Mouse (Mus musculus) spleen, adult 18-20 months (tissue): ENCODE measurements around the gene Phox2a.

Experiments used
- DNase-seq, 2 experiments: peaks; one replicate each; pipeline ENCODE4 v3.0.0; 2022; ENCODE audit warnings: mixed read lengths in 2 of 2

The Phox2a gene

DNA sequence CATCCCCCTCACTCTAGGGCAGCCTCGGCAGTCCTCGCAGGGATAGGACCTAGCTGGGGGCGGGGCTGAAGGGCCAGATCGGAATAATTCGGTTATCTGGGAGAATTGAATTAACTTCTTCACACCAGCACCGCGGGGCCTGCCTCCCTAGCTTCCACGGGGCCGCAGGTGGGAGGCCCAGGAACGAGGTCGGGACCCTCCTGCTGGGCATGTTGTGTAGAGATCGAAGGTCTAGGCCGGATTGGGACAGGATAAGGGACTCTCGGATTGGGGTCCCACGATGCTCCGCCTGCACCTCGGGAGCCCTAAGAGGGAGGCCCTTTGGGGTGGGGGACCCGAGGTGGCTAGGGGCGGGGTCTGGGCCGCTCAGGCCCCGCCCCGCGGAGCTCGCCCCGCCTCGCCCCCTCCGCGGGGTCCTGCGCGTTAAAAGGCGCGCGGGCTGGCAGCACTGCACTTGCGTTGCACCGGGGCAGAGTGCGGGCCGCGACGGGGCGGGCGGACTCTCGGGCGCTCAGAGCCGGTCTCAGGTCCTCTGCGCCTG lies at the start of gene Phox2a:
Gene Phox2a (plus strand): TSS at position 453 of the 541 bp plus-strand sequence.
- no peak for DNase-seq

DNA sequence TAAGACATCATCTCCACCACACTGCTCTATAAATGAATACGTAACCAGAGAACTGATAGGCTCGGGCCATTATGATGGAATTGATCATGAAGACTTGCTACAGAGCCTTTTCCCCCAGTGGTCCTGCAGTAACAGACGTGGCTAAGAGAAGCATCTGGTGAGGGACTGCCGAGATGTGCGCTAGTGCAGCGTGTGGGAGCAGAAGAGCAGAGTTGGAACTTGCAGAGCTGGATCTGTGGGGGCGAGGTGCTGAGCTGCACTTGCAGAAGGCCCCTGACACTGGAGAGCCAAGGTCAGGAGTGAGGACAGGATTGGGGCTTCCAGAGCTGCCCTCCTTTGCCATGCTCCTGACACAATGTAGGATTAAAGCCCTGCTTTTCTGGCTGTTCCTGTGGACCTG lies 48.1 kb upstream of the Phox2a start:
- DNase-seq: no peak

DNA sequence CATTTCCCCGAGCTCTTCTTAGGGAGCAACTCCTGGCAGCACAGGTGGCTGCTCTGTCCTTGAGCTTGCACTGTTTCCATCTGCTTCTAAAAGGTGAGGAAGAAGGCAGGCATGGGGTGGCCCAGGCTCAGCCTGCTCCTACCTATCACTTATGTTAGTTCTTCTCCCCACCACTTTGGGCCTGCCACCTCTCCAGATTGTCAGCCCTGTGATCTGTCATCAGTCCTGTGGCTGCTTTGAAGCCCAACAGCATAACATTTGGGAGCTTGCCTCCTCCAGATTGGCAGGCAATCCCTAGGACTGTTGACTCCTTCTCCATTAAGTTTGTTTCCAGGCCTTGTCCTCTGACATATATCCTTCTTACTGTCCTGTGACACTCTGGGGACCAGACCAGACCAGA lies 46.5 kb upstream of the Phox2a start:
- DNase-seq: no peak

DNA sequence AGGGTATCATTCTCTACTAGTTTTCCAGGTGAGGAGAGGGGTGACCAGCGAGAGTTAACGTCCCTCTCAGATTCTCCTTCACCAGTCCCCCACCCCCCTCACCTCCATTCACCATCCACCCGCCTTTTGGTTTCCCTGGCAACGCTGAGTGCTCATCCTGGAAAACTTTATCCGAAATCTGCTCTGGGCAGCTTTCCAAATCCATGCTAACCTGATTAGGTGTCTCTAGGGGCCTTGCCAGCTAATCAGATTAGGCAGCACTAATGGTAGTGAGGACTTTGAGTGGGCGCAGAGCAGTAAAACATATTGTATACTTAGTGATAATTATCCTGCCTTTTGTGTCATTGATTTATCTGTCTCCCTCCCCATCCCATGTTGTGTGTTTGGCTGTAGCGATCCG lies 45.4 kb upstream of the Phox2a start:
- DNase-seq: no peak

DNA sequence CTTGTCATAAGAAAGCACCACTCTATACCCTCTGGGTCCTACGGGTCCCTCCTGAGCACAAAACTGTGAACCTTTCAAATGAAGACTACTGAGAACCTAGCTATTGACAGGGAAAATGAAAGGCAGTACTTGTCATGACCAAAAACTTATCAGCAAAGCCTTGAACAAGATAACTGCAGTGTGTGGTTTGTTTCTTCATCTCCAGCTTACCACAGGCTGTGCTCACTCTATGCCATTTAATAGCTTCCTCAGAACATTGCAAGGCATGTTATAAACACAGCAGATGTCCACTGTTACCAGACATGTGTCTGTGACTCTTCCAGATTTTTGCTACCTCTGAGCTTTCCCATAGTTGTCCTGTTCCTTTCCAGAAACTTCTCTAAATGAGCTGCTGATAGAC lies 41.1 kb upstream of the Phox2a start:
- DNase-seq: no peak

DNA sequence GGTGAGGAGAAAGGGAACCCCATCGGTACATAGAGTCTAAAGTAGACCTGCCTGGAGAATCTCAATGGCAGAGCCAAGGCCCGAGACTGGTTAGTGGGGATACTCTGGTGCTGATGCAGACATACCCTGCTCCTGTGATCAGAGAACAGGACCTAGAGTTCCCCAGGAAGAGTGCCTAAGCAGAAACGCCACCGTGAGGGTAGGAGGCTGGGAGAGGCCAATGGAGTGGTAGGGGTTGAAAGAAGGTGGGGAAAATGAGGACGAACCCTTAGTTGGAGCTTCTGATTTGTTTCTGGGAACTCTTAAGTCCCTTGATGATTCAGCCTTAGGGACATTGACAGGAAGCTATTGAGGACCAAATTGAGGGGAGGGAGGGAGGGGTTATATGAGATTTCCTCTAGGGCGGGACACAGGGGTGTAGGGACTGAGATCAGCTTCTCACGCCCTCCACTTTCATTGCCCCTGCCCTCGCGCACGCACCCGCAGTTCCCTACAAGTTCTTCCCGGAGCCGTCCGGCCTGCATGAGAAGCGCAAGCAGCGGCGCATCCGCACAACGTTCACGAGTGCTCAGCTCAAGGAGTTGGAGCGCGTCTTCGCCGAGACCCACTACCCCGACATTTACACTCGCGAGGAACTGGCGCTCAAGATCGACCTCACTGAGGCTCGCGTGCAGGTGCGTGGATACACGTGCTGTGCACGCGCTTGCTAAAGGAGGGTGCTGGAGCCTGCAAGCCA lies 2.4 kb downstream of the Phox2a start:
- DNase-seq: no peak

DNA sequence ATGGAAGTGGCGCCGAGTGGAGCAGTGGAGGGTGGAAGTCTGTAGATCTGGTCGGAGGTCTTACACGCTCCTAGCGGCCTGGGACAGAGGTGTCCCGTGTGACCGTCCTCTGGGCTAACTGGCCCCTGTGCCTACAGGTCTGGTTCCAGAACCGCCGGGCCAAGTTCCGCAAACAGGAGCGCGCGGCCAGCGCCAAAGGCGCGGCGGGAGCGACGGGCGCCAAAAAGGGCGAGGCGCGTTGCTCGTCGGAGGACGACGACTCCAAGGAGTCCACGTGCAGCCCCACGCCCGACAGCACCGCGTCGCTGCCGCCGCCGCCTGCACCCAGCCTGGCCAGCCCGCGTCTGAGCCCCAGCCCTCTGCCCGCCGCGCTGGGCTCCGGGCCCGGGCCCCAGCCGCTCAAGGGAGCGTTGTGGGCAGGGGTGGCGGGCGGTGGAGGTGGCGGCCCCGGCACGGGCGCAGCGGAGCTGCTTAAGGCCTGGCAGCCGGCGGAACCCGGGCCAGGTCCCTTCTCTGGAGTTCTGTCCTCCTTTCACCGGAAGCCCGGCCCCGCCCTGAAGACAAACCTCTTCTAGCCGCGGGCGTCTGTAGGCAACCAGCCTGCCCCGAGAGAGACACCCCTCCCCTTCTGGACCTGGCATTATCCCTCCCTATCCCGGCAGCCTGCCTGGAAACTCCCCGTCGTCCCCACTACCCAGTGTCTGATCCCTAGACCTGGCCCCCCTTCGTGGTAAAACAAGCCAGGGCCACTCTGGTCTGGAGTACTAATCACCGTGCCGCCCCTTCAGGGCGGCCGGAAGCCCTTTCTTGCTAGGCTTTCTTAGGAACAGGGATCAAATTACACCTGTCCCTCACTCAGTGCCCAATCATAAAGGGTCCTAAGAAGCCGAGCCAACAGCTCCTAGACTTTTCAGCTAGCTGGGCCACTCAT lies 3.7 kb downstream of the Phox2a start:
- DNase-seq: peak in 1 of 2 experiments; percentile 40

DNA sequence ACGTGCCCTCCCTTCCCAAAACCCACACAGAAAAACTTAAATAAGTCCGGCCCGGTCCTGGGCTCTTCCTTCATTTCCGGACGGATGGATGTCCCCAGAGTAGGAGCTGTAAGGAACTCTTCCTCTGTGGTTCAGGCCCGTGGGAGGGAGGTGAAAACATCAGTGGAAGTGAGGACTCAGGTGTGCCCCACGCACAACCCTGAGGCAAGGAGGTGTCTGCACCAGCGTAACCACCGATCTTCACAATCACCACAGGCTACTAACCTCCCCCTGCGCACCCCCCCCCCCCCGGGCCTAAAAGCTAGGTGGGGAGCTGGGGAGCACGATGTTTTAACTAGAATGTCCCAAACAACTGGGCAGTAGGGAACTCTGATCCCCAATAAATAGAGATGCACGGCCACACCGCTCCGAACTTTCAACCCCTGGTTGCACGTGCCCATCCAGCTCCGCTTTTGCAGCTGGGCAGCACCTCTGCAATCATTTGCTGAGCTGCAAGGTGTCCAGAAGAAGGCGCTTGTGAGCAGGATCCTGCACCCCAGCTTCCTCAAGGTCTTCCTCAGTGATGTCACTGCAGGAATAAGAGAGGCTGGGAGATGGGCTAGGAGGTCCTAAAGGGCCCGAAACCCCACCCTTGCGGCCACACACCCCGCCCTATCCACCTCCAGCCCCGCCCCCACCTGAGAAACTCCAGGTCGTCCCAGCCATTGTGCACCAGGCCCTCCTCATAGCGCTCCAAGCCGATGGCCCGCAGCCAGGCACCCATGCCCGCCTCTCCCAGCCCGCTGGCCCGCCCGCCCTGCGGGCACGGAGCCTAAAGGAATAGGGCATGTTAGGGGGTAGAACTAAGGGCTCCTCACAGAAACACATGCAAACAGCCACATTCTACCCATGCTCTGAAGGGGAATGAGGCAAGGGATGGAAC lies 5.0 kb downstream of the Phox2a start:
- DNase-seq: no peak

DNA sequence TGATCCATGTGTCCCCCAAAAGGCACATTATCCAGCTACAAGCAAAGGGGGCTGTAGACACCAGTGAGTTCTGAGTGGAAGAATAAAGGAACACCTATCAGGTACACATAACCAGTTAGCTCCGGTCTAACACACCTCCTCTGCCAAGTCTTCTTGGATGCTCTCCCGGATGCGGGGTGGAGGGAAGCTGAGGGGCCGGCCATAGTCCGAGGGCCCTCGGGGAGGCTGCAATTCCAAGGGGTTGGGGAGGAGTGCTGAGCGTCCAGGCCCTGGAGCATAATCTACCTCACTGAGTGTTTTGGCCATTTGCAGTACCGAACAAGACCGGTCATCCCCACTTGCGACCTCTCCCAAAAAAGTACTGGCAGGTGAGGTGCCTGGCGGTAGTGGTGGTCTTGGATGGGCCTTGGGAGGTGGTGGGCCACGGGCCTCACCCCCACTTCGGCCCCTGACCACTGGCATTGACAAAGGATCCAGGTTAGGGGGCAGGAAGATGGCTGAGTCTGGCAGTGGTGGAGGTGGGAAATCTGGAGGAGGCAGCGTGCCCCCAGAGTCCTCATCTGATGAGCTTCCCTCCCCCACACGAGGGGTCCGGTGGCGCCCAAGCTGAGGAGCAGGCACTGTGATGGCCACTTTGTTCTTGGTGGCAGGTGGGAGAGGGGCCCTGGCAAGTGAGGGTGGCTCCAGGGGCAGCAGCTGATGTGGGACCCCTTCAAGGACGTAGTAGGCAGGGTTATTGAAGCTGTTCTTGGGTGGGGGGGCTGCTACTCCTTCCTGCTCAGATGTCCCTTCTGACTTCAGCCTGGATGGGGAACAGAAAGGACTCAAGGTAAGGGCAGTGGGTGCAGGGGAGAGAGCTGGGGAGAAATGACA lies 5.9 kb downstream of the Phox2a start:
- no peak for DNase-seq

DNA sequence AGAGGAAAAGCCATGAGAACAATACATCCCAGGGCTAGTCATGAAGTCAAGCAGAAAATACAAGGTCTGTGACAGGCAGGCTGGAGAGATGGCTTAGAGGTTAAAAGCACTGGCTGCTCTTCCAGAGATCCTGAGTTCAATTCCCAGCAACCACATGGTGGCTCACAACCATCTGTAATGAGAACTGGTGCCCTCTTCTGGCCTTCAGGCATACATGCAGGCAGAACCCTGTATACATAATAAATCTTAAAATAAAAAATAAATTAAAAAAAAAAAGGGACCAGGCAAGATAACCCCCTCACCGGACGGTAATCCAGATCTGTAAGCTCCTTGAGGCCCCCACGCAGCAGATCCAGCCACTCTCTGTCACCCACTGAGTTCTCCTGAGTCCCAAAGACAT lies 12.3 kb downstream of the Phox2a start:
- DNase-seq: no peak

DNA sequence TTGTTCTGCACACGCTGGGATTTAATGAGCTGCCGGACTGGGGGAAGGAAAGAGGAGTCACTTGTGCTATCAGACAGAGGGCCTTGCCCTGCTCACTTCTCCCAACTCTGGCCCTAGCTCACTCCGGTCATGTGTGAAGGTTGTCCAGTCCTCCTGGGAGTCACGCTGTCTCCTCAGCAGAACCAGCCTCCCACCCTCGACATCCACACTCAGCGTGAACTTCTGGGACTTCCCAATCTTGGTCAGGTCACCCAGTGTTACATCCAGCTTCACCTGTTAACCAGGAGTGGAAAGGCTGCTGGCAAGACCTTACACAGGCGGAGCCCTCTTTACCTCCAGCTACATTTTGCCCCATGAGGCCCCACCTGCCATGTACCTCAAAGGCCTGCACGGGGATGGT lies 13.3 kb downstream of the Phox2a start:
- no peak for DNase-seq

DNA sequence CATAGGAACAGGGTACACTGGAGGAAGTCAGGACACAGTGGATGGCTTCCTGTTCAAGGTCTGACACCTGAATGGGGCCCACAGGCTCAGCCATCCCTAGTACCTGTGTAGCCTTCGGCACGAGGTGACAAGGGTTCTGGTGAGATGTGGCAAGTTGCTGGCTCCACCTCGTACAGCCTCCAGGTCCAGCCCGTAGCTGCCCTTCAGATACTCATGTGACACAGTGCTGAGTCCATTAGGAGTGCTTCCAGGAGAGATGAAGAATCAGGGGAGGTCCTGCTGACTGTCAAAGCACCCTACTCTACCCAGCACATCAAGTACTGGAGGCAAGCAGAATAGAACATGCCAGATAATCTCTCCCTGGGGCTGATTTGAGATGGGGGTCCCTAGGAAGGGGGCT lies 14.3 kb downstream of the Phox2a start:
- no peak for DNase-seq

DNA sequence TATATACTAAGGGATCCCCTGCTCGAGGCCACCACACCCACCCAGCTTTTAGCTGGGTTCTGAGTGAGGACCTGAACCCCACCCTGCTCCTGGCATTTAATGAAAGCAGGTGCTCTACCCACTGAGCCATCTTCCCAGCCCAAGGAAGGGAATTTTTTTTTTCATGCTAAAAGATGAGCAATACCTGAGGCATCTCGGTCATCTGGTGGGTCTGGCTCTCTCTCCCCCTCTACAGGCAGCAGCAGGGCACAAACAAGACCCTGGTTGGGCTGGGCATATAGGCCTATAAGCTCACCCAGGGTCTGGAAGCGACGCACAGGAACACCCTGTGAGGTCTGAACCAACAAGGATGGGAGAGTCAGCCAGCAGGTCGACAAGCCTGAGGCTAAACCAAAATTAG lies 15.2 kb downstream of the Phox2a start:
- DNase-seq: no peak

DNA sequence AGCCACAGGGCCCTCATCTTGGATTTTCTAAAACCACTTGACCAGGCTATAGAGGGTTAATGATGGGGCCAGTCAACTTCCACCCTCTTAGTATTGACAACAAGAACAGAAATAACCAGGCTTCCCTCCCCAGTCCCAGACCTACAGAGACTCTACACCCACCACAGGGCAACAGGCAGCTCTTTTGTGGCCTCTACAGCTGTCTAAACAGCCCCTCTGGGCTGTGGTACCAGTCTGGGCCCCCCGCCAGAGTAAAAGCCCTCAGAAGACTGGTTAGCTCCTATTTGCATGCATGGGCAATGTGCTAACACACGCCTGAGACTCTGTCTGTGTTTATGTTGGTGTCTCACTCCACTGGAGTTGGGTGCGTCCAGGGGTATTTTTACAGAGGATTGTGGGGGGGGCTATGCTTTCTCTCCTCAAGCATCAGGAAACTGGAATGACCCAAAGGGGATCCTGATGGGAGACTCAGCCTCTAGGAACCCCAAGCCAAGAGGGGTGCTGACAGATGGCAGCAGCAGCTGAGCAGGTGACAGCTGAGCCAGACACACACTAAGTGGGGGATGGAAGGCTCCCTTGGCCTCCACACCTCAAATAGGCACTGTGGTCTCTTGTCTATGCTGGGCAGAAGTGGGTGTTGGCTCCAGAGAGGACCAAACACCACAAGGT lies 15.9 kb downstream of the Phox2a start:
- DNase-seq: no peak

DNA sequence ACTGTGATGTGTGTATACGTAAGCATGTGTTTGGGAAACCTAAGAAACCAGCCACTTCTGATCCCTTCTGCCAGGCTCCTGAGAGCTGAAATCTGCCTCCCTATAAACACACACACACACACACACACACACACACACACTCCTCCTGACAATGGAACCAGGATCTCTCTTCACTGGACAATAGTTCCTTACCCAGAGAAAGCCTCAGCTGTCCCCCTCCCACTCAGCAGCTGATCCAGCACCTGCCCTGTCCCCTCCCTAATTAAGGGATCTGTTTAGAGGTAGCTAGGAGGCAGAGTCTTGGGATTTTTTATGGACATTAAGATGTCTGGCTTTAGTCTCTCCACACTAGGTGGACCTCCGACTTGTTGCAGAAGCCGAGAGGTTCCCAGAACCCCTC lies 16.8 kb downstream of the Phox2a start:
- DNase-seq: no peak

DNA sequence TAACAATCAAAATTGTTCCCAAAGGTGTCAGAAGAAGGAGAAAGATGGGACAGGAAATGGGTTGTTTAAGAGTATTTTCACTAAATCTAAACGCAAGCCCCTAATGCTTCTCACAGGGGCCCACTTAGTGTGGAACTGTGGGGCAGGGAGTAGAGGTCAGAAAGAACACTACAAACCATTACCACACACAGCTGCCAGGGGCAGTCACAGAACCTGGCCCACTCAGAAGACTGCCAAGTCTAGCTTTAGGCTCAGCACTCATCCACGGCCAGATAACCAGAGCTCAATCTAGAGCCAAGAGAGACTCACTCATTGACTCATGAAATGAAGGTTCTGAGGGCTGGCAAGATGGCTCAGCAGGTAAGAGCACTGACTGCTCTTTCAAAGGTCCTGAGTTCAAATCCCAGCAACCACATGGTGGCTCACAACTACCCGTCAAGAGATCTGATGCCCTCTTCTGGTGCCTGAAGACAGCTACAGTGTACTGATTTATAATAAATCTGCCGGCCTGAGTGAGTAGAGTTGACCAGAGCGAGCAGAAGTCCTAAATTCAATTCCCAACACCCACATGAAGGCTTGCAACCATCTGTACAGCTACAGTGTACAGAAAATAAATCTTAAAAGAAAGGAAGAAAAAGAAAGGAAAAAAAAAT lies 17.5 kb downstream of the Phox2a start:
- no peak for DNase-seq

DNA sequence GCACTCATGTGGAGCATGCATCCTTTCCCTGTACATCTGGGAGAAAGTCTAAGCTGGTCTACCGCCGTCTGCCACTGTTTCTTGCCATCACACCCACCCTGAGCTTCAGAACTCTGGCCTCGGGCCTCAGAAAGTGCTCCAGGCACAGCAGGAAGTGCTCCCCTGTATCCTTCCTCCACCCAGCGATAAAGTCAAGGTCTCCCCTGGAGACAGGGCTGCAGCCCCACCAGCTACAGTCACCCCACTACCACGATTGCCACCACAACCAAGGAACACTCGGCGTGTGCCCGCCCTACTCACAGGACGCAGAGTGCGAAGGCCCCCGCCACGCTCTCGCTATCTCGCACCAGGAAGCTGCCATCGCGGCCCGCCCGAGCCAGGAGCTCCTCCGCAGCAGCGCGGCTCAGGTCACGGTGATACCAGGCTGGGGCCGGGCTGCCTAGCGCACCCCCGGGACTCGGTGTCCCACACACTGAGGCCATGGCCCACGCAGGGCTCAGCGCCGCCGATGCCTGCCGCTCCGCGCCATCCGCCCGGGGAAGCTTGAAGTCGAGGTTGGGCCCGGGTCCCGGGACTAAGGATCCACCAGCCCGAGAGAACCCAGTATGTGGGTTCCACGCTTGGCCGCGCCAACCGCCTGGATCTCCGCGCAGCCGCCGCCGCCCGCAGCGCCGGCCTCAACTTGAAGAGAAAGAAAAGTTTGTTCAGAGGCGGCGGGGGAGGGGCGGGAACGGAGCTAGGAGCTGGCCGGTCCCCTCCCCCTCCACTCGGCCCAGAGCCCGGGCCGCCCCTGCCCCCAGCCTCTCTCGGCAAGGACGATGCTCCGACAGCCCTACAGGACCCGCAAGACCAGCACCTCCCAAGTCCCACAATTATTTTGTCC lies 18.4 kb downstream of the Phox2a start:
- DNase-seq: peak; percentile 37 to 65

DNA sequence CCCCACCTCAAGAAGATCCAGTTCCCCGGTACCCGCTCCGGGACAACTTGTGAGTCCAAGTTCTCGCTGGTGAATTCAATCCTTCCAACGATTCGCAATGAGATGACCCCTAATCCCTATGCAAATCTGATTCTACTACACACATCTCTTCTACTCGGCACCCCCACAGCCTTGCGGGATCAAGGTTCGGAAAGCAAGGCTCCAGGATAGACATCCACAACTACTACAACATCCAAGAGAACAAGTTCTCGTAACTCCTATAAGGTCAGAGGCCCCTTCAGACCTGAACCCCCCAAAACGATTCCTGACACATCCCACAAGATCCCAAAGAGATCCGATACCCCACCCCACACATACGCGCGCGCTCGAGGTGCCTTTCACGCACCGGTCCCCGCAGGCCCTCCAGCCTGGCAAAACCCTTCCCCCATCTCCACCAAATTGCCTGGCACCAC lies 19.1 kb downstream of the Phox2a start:
- DNase-seq: no peak
